18 mouse cellular contexts compared by ENCODE assay signal in the genomic region with DNA sequence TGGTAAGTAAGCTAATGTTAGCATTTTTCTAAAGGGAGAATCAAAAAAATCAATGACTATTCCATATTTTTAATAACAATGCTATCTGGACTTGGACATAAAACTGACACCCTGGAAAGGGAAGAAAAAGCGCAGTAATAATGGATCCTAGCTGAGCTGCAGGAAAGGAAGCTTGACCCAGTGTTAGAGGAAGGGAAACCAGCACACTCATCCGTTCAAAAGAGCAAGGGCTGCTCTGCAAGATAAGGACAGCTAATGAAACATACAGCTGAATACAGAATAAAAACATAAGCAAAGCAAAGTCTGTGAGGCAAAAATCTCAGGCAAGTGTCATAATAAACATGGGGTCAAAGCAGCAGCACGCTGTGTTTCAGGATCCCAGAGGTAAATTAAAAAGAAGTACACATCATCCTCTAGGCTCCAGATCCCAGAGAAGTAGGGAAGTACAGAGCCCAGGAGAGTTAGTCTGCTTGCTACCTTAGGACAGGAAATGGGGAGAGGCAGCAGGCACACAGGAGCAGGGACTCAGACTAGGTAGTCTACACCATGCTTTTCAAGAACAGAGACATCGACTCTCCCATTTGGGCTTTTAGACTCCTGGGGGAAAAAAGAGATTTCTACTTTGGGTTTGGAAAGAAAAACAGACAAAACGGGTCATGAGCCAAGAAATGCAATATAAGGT.
DNase-seq lines count a peak whose midpoint lies in the region; ATAC-seq and TF ChIP-seq lines count a peak whose summit lies in the region.
"Had no signal": no experiment of that assay in that cellular context is flagged by ENCODE, and none has a peak within 500 bp of the region (broad histone marks: within the 10 kb centered on the region; RNA-seq: fewer than 3 reads in every experiment).

No protein-coding gene starts in this region.

- H3K9me3 ChIP-seq in heart, postnatal 0 days (replicated peaks; ENCODE audit: control insufficient read depth, low read length), result no peaks in the 10 kb centered on the region
- H3K9me3 ChIP-seq: embryonic facial prominence, embryonic 15.5 days; forebrain, embryonic 15.5 days; G1E; heart, embryonic 13.5 days; hindbrain, embryonic 13.5 days had no signal

- no peak overlapping the region for H3K4me2 ChIP-seq in heart, postnatal 0 days (ENCODE audit: low read depth, low read length)
- H3K4me2 ChIP-seq: embryonic facial prominence, embryonic 15.5 days; forebrain, embryonic 15.5 days; heart, embryonic 13.5 days; hindbrain, embryonic 13.5 days had no signal

- peaks cover 5% of the 10 kb centered on the region; the same call in 1 of the 2 replicates for H3K4me1 ChIP-seq in heart, postnatal 0 days (ENCODE audit: control insufficient read depth, insufficient read depth)
- H3K4me1 ChIP-seq: embryonic facial prominence, embryonic 15.5 days; forebrain, embryonic 15.5 days; hindbrain, embryonic 13.5 days had no signal

- H3K27me3 ChIP-seq in heart, postnatal 0 days (ENCODE audit: control insufficient read depth, insufficient read depth, low read length), result no peaks in the 10 kb centered on the region
- H3K27me3 ChIP-seq: embryonic facial prominence, embryonic 15.5 days; forebrain, embryonic 15.5 days; heart, embryonic 13.5 days; hindbrain, embryonic 13.5 days had no signal

- H3K27ac ChIP-seq in heart, postnatal 0 days (ENCODE audit: low read depth), result peak overlapping the region; percentile 40; the same call in 1 of the 2 replicates
- H3K27ac ChIP-seq: embryonic facial prominence, embryonic 15.5 days; forebrain, embryonic 15.5 days; heart, adult 2 months; heart, embryonic 13.5 days; hindbrain, embryonic 13.5 days; hindbrain, postnatal 0 days had no signal

- H3K36me3 ChIP-seq in heart, postnatal 0 days (replicated peaks; ENCODE audit: control insufficient read depth, insufficient read depth, low read length), result no peaks in the 10 kb centered on the region
- H3K36me3 ChIP-seq: embryonic facial prominence, embryonic 15.5 days; forebrain, embryonic 15.5 days; heart, embryonic 13.5 days; hindbrain, embryonic 13.5 days had no signal

- peak; percentile 7 for DNase-seq in heart, postnatal 0 days (ENCODE audit: low spot score)
- DNase-seq in heart, postnatal 25 days (ENCODE audit: low spot score), result no peak
- peak; percentile 49 for DNase-seq in 416B (ENCODE audit: low read depth)
- no peak for DNase-seq in right cerebral cortex, adult 2 months (ENCODE audit: low spot score in 2 of 2)
- DNase-seq: adrenal gland, adult 8-10 months; adrenal gland, postnatal 36 days; cerebellum, adult 2 months; cerebellum, postnatal 10 days; embryo, embryonic 11 days; heart, adult 2 months had no signal

- H3K9ac ChIP-seq in heart, postnatal 0 days (replicated peaks; ENCODE audit: low read depth, low read length), result no peak overlapping the region
- H3K9ac ChIP-seq: embryonic facial prominence, embryonic 15.5 days; forebrain, embryonic 15.5 days; heart, embryonic 13.5 days; hindbrain, embryonic 13.5 days had no signal

- 56% methylated on average over 5 of the region's 5 CpGs for WGBS in heart, postnatal 0 days

- no peak overlapping the region for H3K4me3 ChIP-seq in heart, postnatal 0 days (ENCODE audit: low read depth, low read length)
- H3K4me3 ChIP-seq: embryonic facial prominence, embryonic 15.5 days; forebrain, embryonic 15.5 days; heart, adult 2 months; heart, embryonic 13.5 days; hindbrain, embryonic 13.5 days had no signal

- no peak for ATAC-seq in heart, postnatal 0 days (ENCODE audit: insufficient read depth, low read depth)
- ATAC-seq in granulocyte monocyte progenitor cell, adult 5-6 weeks (replicated peaks; ENCODE audit: poor library complexity, severe bottlenecking), result peak; percentile 78
- ATAC-seq in megakaryocyte progenitor cell, adult 5-6 weeks (replicated peaks; ENCODE audit: poor library complexity), result peak; percentile 83
- ATAC-seq: forebrain, embryonic 15.5 days; hindbrain, postnatal 0 days had no signal

- TF ChIP-seq CTCF in heart, postnatal 0 days (IDR thresholded peaks at IDR 0.05; ENCODE audit: low read depth), result no peak

- TF ChIP-seq EP300 in heart, postnatal 0 days (IDR thresholded peaks at IDR 0.05; ENCODE audit: low read depth), result no peak

- intact Hi-C loops in heart, postnatal 25 days (cut with DNase I), result no loop called here

Comparison
In these comparisons a context has a peak if more than half of its experiments do, and no peak if none do; other contexts are left out.
1. DNase-seq: peak in heart, postnatal 0 days (single experiment) and 416B (single experiment); none in heart, postnatal 25 days (single experiment) and right cerebral cortex, adult 2 months (0 of 2).